Mouse (Mus musculus): ENCODE measurements around the gene Pdcd1lg2. TPM values are rescaled to one million over a fixed set of nuclear protein-coding genes. Genes with fewer than 3 reads are reported as not detected.

Gene Pdcd1lg2
- total RNA-seq, 2 experiments from 2014 or later: not detected

GRCm38 (mm10) chr19:29468941-29469685, 58.4 kb downstream of the Pdcd1lg2 start:
- no peak for DNase-seq (ENCODE audit: low spot score in 2 of 2)

GRCm38 (mm10) chr19:29469686-29470254, 59.1 kb downstream of the Pdcd1lg2 start:
- no peak for DNase-seq (ENCODE audit: low spot score in 2 of 2)

GRCm38 (mm10) chr19:29470652-29471051, 59.9 kb downstream of the Pdcd1lg2 start:
- DNase-seq (ENCODE audit: low spot score in 2 of 2): no peak

GRCm38 (mm10) chr19:29472424-29472823, 61.7 kb downstream of the Pdcd1lg2 start:
- no peak for DNase-seq (ENCODE audit: low spot score in 2 of 2)

GRCm38 (mm10) chr19:29472946-29473345, 62.2 kb downstream of the Pdcd1lg2 start:
- DNase-seq (ENCODE audit: low spot score in 2 of 2): no peak

GRCm38 (mm10) chr19:29474803-29475202, 64.1 kb downstream of the Pdcd1lg2 start:
- DNase-seq (ENCODE audit: low spot score in 2 of 2): no peak

GRCm38 (mm10) chr19:29475210-29475620, 64.5 kb downstream of the Pdcd1lg2 start:
- no peak for DNase-seq (ENCODE audit: low spot score in 2 of 2)

GRCm38 (mm10) chr19:29478598-29478997, 67.9 kb downstream of the Pdcd1lg2 start:
- no peak for DNase-seq (ENCODE audit: low spot score in 2 of 2)

- DNase-seq (ENCODE audit: low spot score in 2 of 2): no peak
These were observed 70.9 kb downstream of the Pdcd1lg2 start for GRCm38 (mm10) chr19:29481578-29481977.

GRCm38 (mm10) chr19:29482148-29482547, 71.4 kb downstream of the Pdcd1lg2 start:
- DNase-seq (ENCODE audit: low spot score in 2 of 2): no peak

GRCm38 (mm10) chr19:29482637-29483036, 71.9 kb downstream of the Pdcd1lg2 start:
- DNase-seq (ENCODE audit: low spot score in 2 of 2): no peak

GRCm38 (mm10) chr19:29483386-29483785, 72.7 kb downstream of the Pdcd1lg2 start:
- DNase-seq (ENCODE audit: low spot score in 2 of 2): no peak

- DNase-seq (ENCODE audit: low spot score in 2 of 2): no peak
These were observed 73.8 kb downstream of the Pdcd1lg2 start for GRCm38 (mm10) chr19:29484537-29484936.

- DNase-seq (ENCODE audit: low spot score in 2 of 2): no peak
These were observed 74.7 kb downstream of the Pdcd1lg2 start for GRCm38 (mm10) chr19:29485257-29485948.

- DNase-seq (ENCODE audit: low spot score in 2 of 2): no peak
These were observed 76.0 kb downstream of the Pdcd1lg2 start for GRCm38 (mm10) chr19:29486545-29487206.

GRCm38 (mm10) chr19:29487326-29488072, 76.8 kb downstream of the Pdcd1lg2 start:
- no peak for DNase-seq (ENCODE audit: low spot score in 2 of 2)

GRCm38 (mm10) chr19:29488073-29488390, 77.3 kb downstream of the Pdcd1lg2 start:
- DNase-seq (ENCODE audit: low spot score in 2 of 2): no peak

GRCm38 (mm10) chr19:29488420-29488819, 77.7 kb downstream of the Pdcd1lg2 start:
- no peak for DNase-seq (ENCODE audit: low spot score in 2 of 2)

- no peak for DNase-seq (ENCODE audit: low spot score in 2 of 2)
These were observed 79.1 kb downstream of the Pdcd1lg2 start for GRCm38 (mm10) chr19:29489785-29490284.

GRCm38 (mm10) chr19:29491467-29491866, 80.7 kb downstream of the Pdcd1lg2 start:
- DNase-seq (ENCODE audit: low spot score in 2 of 2): no peak

GRCm38 (mm10) chr19:29494454-29494853, 83.7 kb downstream of the Pdcd1lg2 start:
- DNase-seq (ENCODE audit: low spot score in 2 of 2): no peak
